Mouse (Mus musculus) urinary bladder, adult 2 months (tissue): ENCODE data around the gene Camkk1. TPM values are rescaled to one million over a fixed set of nuclear protein-coding genes. Genes with fewer than 3 reads are reported as not detected.

Experiments used
- DNase-seq: peaks from one replicate; pipeline ENCODE4 v3.0.0; 2022; ENCODE audit warnings: low spot score
- polyA plus RNA-seq: library from polyadenylated mRNA; depleted of rRNA; stranded (reverse); fragments of >200 nt; gene quantifications from 2 replicates; pipeline ENCODE4 v1.2.3, GENCODE M21; 2012; rRNA removed

Gene Camkk1
- polyA plus RNA-seq = 69.6 and 83.9 TPM in 2 replicates

DNA sequence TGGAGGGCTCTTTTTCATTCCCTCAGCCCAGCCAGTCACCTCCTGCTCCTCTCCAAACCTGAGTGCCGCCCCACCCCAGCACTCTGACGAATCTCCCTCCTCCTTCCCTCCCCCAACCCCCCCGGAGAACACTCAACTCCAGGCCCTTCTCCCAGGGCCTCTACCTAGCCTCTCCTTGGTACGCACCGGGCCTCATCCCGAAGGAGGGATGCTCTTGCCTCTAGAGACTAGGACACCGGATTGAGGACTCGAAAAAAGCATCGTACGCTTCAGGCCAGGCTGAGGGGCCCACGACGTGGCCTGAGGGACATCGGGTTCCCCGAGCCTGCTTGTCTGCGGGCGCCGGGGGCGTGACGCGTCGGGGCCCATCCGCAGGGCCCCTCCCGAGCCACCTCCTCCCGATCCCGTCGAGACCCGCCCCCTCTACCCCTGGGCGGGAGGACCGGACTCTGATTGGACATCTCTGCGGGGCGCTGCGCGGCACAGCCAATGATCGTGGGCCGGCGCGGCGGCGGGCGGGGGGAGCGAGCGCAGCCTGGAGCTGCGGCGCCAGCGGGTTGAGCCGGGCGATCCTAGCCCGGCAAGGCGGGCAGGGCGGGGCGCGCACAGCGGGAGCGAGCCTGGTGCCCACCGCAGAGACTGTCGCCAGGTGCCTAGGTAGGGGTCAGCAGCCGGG lies at the start of gene Camkk1:
Camkk1 (plus strand) TSS at position 538 of the 676 bp plus-strand sequence.
- DNase-seq = peak; percentile 87

DNA sequence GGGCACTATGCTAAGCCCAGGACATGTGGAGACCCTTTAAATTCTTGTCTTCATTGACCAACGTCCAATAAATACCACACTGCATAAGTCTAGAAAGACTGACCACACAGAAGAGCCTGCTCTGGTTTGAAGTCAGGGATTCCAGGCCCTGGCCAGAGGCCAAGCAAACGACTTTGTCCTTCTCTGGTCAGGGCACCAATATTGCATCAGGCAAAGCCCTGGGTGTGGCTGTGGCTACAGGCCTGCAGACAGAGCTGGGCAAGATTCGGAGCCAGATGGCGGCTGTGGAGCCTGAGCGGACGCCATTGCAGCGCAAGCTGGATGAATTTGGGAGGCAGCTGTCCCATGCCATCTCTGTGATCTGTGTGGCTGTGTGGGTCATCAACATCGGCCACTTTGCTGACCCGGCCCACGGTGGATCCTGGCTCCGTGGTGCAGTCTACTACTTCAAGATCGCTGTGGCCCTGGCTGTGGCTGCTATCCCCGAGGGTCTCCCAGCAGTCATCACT lies 43.8 kb upstream of the Camkk1 start:
- no peak for DNase-seq

DNA sequence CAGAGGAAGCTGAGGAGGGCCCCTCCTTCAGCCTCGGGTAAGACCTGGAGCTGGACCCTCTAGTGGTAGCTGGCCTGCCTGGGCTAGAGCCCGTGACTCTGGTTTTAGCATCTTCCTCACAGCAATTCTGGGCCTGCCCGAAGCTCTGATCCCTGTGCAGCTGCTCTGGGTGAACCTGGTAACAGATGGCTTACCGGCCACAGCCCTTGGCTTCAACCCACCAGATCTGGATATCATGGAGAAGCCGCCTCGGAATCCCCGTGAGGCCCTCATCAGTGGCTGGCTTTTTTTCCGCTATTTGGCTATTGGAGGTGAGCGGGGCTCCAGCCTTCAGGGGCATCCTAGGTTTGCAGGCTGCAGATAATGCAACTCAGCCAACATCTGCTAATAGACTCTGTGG lies 36.3 kb upstream of the Camkk1 start:
- DNase-seq = no peak

DNA sequence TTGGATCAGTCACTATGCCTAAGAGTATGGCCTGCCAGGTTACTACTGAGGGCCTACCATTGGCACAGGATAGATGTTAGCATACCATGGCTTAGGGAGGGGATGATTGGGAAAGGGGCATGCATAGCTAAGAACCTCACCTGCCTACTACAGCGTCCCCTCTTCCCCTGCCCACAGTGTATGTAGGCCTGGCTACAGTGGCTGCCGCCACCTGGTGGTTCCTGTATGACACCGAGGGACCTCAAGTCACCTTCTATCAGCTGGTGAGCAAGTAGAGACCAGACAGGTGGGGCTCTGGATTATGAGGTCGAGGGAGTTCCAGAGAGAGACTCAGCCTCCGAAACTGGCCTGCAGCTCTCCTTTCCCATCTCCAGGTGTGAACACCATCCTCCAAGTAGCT lies 35.5 kb upstream of the Camkk1 start:
- DNase-seq = no peak

DNA sequence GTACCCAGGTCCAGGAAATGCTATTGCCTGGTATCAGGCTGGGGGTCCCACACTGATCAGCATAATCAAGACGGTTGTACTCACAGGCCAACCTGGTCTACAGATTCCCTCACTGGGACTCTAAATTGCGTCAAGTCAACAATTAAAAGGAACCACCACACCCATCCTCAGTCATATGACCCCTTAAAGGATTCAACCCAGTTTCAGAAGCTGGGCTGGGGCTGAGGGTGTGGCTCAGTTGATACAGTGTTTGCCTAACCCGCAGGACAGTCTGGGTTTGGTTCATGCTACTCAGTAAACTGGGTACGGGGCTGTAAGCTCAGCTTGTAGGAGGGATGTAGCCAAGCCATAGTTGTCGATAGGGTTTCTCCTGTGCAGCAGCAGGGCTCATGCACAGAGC lies 32.1 kb upstream of the Camkk1 start:
- no peak for DNase-seq

DNA sequence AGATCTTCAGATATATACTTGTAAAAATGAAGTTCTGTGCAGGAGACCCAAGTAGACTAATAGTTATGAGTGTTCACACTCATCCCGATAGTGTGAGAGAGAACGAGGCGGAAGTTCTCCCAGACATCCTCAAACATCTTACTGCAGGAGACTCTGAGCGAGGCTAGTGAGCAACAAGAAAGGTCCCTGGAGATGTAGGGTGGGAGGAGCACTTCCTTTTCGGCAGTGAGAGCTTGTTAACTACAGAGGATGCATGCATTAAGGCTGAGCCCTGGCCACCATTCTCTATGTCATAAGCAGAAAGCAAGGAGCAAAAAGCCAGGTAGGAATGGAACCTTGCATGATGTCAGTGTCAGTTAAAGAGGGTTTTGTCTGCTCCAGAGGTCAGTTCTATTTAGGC lies 31.6 kb upstream of the Camkk1 start:
- no peak for DNase-seq

DNA sequence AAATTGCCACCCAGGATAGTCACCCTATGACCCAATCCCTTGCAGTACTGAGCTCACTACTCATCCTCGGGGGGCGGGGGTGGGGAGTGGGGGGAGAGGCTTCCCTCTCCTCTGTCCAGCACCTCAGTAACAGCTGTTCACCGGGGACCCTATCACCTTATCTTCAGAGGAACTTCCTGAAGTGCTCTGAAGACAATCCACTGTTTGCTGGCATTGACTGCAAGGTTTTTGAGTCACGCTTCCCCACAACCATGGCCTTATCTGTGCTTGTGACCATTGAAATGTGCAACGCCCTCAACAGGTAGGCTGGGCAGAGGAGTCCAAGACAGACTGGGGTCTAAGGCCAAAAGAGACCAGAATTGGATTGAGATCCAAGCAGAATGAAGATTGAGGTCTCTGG lies 31.0 kb upstream of the Camkk1 start:
- no peak for DNase-seq

DNA sequence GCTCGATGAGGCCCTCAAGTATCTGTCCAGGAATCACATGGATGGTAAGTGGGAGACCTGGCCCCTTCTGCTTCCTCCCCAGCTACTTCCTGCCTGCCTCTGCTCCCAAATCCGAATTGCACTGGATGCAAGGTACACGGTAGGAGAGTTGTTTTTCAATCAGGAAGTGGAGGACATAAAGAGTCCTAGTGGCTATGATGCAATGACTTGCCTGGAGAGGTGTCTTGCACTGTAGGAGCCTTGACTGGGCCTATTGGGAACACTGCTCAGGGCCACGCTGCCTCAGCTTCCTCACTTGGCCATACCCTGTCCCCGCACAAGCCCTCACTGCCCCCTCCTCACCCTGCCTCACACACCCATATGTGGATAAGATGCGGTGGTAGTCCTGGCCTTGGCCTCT lies 29.8 kb upstream of the Camkk1 start:
- DNase-seq = no peak

DNA sequence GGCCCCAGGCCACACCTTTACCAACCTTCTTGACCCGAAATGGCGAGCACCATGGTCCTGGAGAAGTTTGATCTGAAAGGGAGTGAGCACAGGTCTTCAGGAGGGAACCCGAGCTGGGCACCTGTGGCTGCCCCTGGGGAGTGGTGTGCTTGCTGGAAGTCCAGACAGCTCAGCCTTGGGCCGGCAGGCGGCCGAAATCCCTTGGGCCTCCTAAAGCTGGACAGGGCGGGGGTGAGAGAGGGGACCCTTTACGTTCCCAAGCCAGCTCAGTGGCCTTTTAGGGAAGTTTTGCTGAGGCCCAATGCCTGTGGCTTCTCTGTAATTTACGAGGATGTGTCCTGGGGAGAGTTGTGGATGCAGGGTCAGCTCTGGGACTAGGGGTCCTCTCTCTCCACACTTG lies 28.1 kb upstream of the Camkk1 start:
- DNase-seq = no peak

DNA sequence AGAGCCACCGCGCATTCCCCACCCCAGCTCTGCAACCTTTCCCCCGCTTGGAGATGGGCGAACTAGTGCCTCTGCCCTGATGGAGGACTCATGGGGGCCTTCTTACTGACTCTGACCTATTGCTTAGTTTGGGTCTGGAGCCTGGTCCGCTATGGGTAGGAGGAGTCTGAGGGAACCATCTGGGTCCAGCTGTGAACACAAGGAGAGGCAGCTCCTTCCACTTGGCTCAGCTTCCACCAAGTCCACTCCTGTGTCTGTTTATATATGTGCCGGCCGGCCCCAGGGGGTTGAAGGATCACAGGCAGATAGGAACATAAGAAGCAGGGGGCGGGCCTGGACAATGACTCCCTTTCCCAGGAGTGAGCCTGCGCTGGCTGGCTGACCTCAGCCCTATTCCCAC lies 26.8 kb upstream of the Camkk1 start:
- no peak for DNase-seq

DNA sequence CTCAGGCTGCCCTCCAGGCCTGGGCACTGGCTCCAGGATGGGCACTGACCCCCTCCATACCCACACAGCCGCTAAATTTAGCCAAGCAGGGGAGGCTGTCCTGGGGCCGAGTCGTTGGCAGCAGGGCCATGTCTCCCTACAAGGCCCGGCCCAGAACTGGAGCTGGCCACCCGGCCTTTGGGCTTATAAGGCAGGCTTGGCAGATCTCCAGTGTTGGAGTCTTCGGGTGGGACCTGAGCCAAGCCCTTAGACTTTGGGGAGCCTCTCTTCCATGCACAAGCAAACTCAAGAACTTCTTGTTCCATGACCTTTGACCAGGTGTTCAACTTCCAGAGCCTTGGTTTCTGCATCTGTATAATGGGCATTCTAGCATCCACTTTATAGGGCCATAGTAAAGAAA lies 22.5 kb upstream of the Camkk1 start:
- no peak for DNase-seq

DNA sequence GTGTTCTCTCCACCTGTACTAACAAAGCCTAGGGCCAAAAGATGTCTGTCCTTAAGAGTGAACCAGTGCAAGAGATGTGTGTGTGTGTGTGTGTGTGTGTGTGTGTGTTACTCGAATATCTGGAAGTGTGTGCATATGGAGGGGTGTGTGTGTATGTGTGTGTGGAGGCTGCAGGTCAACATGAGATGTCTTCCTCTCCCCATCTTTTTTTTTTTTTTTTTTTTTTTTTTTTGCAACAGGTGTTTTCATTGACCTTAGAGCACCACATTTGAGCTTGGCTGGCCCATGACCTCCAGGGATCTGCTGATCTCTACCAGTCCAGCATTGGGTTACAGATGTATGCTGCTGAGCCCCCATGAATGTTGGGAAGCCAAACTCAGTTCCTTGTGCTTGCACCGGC lies 22.0 kb upstream of the Camkk1 start:
- DNase-seq = no peak

DNA sequence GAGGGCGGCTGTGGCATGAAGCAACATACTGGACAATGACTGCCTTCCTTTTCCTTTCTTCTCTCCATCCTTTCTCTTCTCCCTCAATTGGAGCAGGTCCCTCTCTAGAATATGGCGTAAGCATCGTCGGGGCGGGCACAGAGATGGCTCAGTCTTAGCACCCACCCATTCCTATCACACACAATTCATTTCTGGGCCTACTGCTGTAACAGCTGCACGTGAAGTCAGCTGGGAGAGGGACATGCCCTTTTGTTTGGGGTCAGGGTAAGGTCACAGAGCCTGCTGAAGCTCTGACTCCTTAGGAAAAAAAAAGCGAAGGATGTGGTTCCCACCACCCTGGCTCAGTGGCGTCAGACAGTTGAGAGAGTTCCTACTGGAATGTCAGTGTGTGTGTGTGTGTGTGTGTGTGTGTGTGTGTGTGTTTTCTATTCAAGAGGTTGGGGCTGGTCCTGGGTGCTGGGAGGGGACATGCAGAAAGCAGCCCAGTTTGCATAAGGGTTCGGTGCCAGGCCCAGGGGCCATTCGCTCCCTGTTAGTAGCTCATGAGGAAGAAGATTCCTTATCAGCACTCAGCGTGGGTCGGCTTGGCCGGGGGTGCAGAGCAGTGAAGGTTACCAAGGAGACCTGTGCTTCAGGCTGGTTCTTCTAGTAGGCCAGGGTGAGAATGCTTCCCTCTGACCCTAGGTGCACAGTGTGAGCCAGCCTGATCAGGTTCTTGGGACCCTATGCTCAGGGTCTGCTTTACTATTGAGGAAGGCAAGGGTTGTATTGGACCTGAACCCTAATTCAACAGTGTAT lies 21.1 kb upstream of the Camkk1 start:
- DNase-seq = no peak

DNA sequence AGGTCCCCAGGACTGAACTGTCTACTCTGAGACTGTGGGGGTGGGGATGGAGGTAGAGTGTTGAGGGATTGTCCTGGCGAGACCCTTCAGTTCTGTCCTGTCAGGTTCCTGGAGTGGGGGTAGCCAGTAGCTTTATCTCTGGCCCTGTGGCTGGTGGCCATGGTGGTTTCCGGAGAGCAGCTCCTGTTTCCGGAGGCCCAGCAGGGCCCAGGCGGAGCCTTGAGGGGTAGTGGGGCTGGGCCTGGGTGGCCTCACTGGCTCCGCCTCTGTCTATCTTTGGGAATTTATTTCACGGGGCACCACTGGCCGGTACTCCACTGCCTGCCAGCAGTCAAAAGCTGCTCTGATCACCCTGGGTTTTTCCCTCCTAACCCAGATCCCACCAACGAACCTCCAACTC lies 20.0 kb upstream of the Camkk1 start, which contains the start of gene P2rx1:
P2rx1 (plus strand) TSS at position 333 of the 400 bp plus-strand sequence.
- no peak for DNase-seq

DNA sequence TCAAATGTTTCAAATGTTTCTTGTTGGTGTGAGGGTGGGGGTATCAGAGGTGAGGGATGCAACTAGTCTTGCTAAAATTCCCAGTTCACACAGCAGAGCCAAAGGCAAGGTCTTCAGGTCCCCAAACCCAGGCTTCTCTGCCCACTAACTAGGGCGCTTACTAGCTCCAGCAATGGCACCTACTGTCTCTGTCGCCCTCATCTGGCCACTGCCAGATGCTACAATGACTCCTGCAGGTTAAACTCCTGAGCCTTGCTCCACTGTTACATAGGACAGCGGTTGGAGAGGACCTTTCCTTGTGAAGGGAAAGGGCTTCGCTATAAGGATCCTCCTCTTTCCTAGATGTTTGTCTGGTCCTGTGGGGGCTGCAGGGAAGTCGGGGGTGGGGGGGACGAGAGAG lies 17.8 kb upstream of the Camkk1 start:
- no peak for DNase-seq

DNA sequence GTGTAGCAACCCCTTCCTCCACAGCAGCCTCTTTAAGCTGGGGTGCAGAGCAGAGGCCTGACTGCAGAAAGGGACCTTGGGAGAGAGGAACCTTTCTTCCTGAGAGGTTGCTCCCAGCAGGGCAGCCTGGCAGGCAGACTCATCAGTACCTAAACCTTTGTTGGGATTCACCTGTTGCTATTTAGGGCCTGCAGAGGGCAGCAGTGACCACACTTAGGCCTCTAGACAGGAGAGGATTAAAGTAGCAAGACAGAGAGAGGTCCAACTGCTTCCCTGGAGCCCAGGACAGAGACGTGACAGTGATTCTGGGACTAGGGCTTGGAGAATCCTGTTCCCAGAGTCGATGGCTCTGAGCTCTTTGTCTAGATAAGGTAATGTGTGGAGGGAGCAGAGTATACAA lies 12.4 kb upstream of the Camkk1 start:
- no peak for DNase-seq

DNA sequence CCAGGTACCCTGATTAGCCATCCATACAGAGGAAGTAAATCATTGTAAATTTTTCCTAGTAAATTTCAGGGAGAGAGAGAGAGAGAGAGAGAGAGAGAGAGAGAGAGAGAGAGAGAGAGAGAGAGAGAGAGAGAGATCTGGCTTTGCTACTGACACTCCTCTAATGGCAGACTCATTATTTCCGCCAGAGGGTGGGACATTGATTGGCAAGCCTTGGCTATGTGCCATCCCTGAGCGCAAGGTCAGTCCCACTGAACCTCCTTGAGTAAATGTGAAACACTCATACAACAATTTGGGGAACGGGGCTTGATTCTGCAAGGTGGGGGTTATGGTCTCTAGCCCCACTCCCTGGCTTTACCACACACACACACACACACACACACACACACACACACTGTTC lies 11.7 kb upstream of the Camkk1 start:
- DNase-seq = no peak

DNA sequence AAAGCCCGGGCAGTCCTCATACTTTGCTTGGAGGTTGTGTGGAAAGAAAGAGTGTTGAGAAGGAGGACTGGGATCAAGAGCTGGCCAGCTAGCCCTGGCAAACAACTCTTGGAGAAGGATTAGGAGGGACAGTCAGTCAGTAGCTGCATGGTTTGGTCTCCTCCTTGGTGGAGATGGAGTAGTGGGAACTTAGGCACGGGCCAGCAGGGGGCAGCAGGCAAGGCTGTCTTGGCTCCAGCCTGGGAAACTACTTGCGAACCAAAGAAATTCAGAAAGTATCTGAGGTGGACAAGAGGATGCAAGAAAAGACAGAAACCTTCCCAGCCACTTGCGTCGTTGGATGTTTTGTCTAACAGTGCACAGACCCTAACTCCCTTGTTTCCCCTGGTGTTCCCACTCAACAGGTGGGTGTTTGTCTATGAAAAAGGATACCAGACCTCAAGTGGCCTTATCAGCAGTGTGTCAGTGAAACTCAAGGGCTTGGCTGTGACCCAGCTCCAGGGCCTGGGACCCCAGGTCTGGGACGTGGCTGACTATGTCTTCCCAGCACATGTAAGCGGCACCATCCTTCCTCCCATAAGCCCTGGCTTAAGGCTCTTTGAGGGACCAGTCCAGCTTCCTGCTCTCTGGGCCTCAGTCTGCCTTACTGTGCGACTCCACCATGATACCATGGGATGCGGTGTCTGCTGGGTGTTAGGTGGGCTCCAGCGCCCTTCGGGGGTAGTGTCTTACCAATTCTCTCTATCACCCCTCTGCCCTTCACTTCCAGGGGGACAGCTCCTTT lies 10.9 kb upstream of the Camkk1 start:
- DNase-seq = no peak

DNA sequence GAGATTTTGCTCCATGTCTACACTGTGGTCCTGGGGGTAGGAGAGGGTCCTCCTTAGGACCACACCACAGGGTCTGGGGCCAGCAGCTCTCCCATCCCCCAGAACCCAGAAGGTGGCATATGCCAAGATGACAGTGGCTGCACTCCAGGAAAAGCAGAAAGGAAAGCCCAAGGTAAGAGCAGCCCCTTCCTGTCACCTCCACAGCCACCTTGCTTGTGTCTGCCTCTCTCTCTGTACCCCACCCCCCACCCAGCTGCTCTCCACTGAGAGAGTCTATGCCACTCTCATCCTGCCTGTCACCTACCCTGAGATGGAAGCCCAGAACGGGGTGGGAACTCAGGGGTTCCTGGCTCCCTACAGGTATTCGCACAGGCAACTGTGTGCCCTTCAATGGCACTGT lies 10.0 kb upstream of the Camkk1 start:
- DNase-seq = no peak

DNA sequence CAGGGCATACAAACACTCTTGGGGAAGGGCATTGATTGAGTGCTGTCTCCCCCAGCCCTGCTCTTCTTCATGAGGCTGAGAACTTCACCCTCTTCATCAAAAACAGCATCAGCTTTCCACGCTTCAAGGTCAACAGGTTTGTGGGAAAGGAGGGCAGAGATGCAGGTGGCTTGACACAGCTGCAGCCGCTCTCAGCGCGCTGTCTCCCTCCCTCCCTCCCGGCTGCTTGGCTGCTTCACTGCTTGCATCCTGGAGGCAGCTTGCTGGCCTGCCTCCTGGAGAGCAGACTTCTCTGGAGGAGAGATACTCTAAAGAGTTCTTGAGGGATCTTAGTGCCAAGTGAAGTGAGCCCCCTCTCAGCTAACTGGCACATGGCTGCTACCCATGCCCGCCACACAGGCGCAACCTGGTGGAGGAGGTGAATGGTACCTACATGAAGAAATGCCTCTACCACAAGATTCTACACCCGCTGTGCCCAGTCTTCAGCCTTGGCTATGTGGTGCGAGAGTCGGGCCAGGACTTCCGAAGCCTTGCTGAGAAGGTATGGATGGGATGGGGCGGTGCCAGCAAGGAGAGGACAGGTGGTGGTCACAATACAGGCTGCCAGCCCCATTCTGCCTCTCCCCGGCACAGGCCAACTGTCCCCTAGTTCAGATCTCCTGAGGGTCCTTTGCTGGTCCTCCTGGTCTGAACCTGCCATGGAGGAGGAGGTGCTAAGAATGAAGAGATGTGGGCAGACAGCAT lies 9.1 kb upstream of the Camkk1 start:
- DNase-seq = no peak

DNA sequence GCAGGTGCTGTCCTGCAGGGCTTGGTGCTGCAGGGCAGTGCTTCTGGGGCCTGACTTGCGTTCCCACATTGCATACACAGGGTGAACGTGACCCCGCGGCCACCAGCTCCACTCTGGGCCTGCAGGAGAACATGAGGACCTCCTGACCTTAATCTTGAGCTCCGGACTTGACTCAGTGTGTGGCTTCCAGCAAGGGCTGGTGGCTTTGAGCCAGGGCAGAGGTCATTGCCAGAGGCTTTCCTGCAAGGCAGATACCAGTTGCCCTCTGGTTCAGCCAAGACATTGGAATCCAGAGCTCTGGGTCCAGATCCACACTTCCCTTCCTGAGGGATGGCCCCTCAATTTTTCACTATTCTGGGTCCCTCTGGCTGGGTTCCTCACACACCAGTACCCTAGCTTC lies 4.8 kb upstream of the Camkk1 start:
- DNase-seq = no peak

DNA sequence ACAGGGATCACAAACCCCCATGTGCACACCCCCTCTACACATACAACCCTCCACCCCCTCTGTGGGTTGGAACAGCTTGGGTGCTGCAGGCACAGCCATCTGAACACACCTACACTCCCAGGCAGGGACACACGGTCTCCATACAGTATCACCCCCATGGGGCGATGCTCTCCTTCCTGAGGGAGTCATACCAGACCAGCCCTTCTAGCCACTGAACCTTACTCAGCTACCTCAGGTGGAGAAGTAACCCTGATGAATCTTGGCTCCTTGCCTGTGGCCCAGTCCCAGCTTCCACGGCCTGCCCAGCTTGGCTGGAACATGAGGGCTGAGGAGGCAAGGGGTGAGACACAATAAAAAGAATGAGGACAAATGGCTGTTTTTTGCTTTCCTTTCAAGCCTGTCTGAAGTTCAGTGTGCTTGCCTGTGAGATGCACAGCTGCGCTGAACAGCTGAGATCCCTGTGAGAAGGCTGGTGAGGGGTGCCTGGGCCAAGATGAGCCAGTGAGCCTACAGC lies 3.9 kb upstream of the Camkk1 start:
- no peak for DNase-seq
